Mouse (Mus musculus) macrophage (primary cell): ENCODE measurements at regions not wholly inside any gene's neighbourhood (a gene's known extent, or its start where the extent isn't known, plus 50 kb on each side); places are given as distances from the start of the nearest gene placed in this dataset.

ENCODE experiments used
- H3K27ac ChIP-seq: fragments of 350-480 bp; formaldehyde crosslinking; 2 replicates; pipeline ENCODE4 v1.9.0; 2021
- H3K36me3 ChIP-seq: fragments of 350-480 bp; formaldehyde crosslinking; 2 replicates; pipeline ENCODE4 v1.9.0; 2021; ENCODE audit errors: inconsistent target
- H3K4me3 ChIP-seq: fragments of 350-480 bp; formaldehyde crosslinking; 2 replicates; pipeline ENCODE4 v1.9.0; 2021; ENCODE audit errors: inconsistent target
- H3K79me2 ChIP-seq: fragments of 350-480 bp; formaldehyde crosslinking; 2 replicates; pipeline ENCODE4 v1.9.0; 2021; ENCODE audit errors: inconsistent target
- WGBS: methylation state at CpG from one replicate; pipeline ENCODE4 v1.1.7; 2026; ENCODE audit warnings: inconsistent platforms; ENCODE audit not compliant: missing documents; 5-methylcytosine and 5-hydroxymethylcytosine counted together

DNA sequence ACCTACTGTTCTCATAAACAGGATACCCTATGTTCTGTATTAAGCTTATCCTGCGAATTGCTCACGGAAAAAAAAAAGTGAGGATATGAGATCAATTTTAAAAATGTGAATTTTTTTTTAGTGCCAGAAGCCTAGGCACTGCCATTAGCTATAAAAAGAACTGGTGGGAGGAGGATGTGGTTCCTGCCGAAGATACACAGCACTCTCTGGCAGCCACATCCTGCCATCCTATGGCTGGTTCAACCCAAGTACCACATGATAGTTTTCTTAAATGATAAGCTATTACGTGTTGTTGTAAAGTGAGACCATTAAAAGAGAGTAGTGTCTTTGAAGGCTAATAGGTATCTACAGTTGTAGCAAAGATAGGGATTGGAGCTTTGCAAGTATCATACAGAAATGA lies 58.2 kb upstream of the Ppp3ca start:
- Histone ChIP-seq H3K79me2 (no peaks in the 10 kb centered on the region), H3K4me3 (no peak overlapping the region), H3K36me3 (no peaks in the 10 kb centered on the region), H3K27ac (no peak overlapping the region)
- 43% methylated on average over 4 of the region's 4 CpGs for WGBS

DNA sequence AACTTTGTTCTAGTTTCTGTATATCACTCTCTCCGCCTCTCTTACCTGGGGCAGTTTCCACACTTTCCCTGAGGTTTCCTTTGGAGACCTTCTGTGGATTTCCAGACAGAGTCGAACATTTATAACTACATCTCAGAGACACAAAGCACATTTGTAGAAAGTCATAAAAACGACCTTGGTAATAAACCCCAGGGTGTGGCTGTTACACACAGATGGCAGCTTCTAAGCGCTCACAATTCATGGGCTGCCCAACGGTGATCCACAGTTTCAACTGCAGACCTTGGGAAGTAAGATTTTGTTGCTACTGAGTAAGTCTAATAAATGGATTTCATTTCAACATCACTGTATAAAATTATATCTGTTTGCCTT lies 59.4 kb upstream of the Ppp3ca start:
- Histone ChIP-seq H3K27ac (no peak overlapping the region), H3K4me3 (no peak overlapping the region), H3K79me2 (no peaks in the 10 kb centered on the region), H3K36me3 (no peaks in the 10 kb centered on the region)
- WGBS = 73% methylated on average over 5 of the region's 5 CpGs

DNA sequence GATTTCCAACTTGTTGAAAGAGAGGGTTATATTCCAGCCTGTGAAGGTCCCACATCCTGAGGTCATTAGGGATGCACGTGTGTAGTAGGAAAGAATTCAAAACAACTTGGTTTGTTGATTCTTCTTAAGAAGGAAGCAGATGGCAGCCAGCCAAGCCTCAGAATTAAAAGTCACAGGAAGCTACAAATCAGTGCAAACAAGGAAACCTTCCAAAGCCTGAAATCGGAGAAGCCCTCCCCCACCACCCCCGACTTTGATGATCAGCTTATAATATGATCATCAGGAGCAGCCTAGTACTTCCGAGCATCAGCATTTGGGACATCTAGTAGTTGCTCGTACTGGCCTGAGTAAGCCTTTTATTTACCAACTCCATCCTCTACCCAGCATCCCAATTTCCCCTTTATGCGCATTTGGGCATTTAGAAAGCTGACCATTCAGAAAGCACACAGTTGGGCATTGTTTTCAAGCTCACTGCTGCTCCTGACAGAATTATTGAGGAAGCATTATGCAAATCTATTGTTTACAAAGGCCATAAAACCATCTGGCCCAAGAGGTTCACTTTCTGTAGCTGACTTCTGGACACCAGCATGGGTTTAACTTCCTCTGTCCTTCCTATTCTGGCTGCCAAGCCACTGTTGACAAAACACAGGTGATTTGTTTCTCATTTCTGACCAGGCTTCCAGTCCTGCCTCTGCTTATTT lies 59.9 kb upstream of the Ppp3ca start:
- H3K4me3 ChIP-seq = no peak overlapping the region
- no peaks in the 10 kb centered on the region for H3K79me2 ChIP-seq
- WGBS = 36% methylated on average over 6 of the region's 6 CpGs
- H3K27ac ChIP-seq = no peak overlapping the region
- no peaks in the 10 kb centered on the region for H3K36me3 ChIP-seq

DNA sequence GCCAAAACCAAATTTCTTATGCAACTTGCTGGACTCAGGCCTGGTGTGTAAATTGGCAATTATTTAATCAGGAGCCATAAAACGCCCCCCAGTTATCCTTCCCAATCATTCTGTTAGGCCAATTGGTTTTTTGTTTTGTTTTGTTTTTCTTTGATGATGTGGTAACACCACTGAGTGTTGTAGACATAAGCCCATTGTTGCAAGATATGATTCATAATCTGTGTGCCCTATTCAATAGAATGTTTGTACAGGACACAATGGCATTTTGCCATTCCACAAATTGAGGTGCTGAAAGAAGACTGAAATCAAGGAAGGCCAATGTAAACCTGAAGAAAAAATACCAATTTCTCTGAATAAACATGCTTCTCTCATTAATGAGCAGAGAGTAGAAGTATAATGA lies 68.2 kb upstream of the Ppp3ca start:
- H3K4me3 ChIP-seq = no peak overlapping the region
- H3K79me2 ChIP-seq = no peaks in the 10 kb centered on the region
- no peaks in the 10 kb centered on the region for H3K36me3 ChIP-seq
- 100% methylated on average over 1 of the region's 1 CpGs for WGBS
- no peak overlapping the region for H3K27ac ChIP-seq

DNA sequence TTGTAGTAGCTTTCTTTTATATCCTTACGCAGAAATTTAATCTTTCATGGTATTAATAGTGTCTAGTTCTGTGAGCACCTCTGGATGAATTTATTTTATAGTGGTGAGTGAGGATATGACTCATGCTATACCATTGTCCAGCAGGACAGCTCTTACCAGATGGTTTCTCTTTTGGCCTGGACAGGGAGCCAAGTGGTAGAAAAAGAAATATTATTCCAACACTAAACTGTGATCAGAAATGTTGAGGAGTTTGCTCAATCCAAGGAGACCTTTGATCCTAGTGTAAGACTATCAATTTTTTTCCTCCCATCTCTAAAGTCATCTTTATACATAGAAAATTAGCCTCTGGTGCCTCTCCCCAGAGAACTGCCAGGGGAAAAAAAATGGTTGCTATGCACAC lies 86.0 kb upstream of the Ppp3ca start:
- Histone ChIP-seq H3K36me3 (no peaks in the 10 kb centered on the region), H3K79me2 (no peaks in the 10 kb centered on the region), H3K4me3 (no peak overlapping the region), H3K27ac (no peak overlapping the region)
- 89% methylated on average over 1 of the region's 1 CpGs for WGBS

DNA sequence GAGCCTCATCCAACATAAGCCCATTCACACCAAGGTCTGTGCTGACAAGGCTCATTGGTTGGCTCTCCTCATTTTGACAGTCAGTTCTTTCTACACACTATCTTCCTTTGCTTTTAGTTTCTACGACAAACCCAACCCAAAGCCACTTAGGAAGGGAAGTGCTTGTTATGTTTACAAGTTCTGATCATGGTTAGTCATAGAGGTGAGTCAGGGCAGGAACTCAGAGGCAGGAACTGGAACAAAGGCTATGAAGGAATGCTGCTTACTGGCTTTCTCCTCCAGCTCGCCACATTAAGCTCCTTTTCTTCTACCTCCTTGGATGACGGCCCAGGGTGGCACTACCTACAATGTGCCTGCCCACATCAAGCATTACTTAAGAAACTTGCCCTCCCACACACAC lies 91.9 kb upstream of the Ppp3ca start:
- no peaks in the 10 kb centered on the region for H3K36me3 ChIP-seq
- H3K79me2 ChIP-seq = no peaks in the 10 kb centered on the region
- WGBS = 70% methylated on average over 3 of the region's 3 CpGs

DNA sequence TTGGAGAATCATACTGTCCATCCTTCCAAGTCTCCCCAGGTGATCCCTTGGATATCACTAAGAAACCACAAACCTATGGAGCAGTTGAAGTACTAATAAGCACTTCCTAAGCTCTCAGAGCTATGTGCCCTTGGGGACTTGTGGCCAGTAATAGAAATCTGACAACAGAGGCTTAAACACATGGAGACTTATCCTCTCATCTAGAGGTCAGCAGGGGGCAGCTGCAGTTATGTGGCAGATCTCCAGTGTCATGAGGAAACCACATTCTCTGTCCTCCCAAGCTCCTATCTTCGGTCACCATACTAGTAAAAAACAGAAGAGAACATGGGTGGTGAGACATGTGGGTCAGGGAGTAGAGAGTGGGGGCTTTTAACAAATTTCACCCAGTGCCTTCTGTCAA lies 99.4 kb upstream of the Ppp3ca start:
- H3K79me2 ChIP-seq = no peaks in the 10 kb centered on the region
- 5% methylated on average over 1 of the region's 1 CpGs for WGBS
- H3K4me3 ChIP-seq = no peak overlapping the region
- H3K36me3 ChIP-seq = no peaks in the 10 kb centered on the region
- H3K27ac ChIP-seq = no peak overlapping the region

More for the DNA sequence above, 91.9 kb upstream of the Ppp3ca start:
- Histone ChIP-seq H3K4me3 (no peak overlapping the region), H3K27ac (no peak overlapping the region)

DNA sequence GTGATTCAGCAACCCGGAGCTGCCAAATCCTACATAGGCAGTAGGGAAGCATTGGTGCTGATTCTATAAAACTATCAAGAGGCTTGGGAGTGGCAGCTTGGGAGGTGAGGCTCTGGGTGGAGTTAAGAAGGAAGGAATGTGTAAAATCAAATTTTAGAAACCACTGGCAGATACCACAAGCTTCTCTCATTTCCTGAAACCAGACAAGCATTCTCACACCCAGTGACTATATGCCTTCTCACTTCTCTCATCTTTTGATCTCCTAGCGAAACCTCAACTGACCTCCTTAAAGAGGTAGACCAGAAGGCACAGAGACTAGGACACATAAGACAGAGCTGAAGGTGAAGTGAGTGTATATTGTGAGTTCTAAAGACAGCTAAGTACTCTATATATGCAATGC lies 113.4 kb upstream of the Ppp3ca start:
- H3K79me2 ChIP-seq = no peaks in the 10 kb centered on the region
- no peak overlapping the region for H3K27ac ChIP-seq
- H3K36me3 ChIP-seq = no peaks in the 10 kb centered on the region
- WGBS = 100% methylated on average over 1 of the region's 2 CpGs
- H3K4me3 ChIP-seq = no peak overlapping the region

DNA sequence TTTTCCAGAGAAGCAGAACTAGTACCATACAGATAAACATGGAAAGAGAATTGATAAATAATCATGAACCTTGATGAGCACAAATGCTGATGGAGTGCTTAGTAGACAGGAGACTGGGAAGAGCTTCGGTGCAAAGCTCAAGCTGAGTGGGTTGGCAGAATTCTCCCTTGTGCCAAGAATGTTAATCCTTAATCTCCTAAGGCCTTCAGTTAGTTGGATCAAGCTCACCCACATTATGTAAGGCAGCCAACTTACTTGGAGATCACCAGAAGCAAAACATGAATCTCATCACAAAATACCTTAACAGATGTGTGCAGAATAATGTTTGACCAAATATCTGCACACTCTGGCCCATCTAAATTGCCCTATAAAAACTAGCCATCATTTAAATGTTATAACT lies 120.5 kb upstream of the Ppp3ca start:
- H3K27ac ChIP-seq = no peak overlapping the region
- H3K4me3 ChIP-seq = no peak overlapping the region
- WGBS = 100% methylated on average over 1 of the region's 1 CpGs

DNA sequence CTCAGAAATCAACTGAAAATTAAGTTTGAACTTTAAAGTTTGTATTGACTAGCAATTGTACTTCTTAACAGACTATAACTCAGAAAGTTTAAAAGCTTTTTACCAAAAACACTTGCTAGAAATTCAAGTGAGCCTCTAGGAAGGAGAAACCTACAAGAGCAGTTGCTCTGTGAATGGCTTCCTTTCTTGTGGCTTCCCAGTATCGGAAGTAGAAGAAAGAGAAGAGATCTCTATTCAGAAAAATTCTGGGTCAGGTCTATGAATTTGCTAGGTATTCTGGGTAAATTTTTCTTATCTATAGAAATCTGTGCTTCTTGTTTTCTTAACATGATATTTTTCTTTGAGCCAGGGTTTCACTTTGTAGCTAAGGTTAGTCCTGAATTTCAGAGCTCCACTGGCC lies 138.3 kb upstream of the Ppp3ca start:
- no peak overlapping the region for H3K27ac ChIP-seq
- no peaks in the 10 kb centered on the region for H3K79me2 ChIP-seq
- 80% methylated on average over 1 of the region's 1 CpGs for whole genome bisulfite sequencing
- no peak overlapping the region for H3K4me3 ChIP-seq
- no peaks in the 10 kb centered on the region for H3K36me3 ChIP-seq

More for the DNA sequence above, 120.5 kb upstream of the Ppp3ca start:
- no peaks in the 10 kb centered on the region for H3K79me2 ChIP-seq
- H3K36me3 ChIP-seq = no peaks in the 10 kb centered on the region

DNA sequence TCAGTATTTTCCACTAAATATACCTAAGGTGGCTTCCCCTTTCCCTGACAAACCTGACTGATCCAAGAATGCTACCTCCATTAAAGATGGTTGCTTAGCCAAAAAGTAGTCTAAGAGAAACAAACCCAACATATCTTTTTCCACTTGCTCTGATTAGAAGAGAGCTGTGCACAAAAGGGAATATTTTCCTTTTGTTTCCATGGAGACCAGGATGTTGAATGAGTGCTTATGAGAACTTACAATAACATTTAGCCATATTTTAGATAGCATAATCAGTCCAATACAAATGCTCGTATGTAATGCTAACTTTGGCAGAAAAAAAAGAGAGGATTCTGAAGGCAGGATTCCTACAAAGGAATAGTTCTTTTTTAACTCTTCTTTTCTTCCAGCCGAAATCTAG lies 161.3 kb upstream of the Ppp3ca start:
- WGBS = 100% methylated on average over 2 of the region's 2 CpGs

DNA sequence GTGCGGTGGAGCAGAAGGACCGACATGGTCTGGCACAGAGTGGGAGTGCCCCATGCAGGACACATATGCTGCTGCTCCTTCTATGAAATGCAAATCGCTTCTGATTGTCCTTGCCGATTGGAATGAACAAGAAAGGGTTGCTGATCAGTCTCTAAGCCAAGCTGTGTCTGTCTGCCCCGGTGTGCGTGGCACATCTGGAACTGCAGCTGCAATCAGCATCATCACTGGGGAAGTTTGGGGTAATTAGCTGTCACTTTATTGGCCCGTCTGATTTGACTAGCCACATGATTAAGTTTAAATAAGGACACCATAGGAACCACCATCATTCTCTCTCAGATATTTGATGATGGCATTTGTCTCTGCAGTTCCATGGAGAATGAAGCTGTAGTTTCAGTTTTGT lies 162.9 kb upstream of the Ppp3ca start:
- no peak overlapping the region for H3K4me3 ChIP-seq
- no peaks in the 10 kb centered on the region for H3K79me2 ChIP-seq

More for the DNA sequence above, 161.3 kb upstream of the Ppp3ca start:
- Histone ChIP-seq H3K36me3 (no peaks in the 10 kb centered on the region), H3K79me2 (no peaks in the 10 kb centered on the region), H3K27ac (no peak overlapping the region), H3K4me3 (no peak overlapping the region)

DNA sequence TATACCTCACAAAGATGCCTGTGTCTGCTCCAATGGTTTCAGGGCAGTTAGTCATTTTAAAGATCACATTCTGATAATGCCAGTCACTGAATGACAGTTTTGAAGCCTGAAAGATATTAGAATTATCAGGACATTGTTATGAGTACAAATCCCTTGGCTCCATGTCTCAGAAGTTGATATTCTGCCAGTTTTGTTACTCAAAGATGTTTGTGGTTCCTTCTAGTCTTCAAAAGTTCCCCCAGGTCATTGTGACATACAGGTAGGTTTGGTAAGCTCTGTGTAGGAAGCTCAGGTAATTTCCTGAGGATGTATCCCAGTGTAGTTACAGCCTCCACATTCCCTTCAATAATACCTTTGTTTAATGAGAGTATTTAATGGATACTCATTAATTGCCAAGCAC lies 169.0 kb upstream of the Bank1 start:
- H3K4me3 ChIP-seq = no peak overlapping the region
- H3K79me2 ChIP-seq = no peaks in the 10 kb centered on the region
- no peaks in the 10 kb centered on the region for H3K36me3 ChIP-seq
- no peak overlapping the region for H3K27ac ChIP-seq

More for the DNA sequence above, 162.9 kb upstream of the Ppp3ca start:
- 94% methylated on average over 7 of the region's 7 CpGs for WGBS
- no peaks in the 10 kb centered on the region for H3K36me3 ChIP-seq
- no peak overlapping the region for H3K27ac ChIP-seq

DNA sequence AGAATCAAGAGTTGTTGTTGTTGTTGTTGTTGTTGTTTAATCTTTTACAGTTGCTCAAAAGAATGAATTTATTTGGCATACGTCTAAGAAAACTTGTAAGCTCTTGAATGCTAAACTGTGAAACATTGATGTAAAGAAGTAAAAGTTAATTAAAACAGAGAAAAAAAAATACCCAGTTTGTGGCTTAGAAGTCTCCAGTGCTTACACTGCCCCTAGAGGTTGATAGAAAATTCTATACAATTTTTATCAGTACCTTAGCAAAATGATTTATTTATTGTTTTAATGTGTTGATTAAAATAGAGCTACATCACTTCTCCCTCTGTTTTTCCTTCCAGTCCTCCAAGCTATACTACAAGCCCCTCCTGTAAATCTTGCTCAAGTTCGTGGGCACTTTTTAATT lies 165.8 kb upstream of the Bank1 start:
- 95% methylated on average over 2 of the region's 2 CpGs for WGBS
- Histone ChIP-seq H3K79me2 (no peaks in the 10 kb centered on the region), H3K4me3 (no peak overlapping the region), H3K27ac (no peak overlapping the region), H3K36me3 (no peaks in the 10 kb centered on the region)

DNA sequence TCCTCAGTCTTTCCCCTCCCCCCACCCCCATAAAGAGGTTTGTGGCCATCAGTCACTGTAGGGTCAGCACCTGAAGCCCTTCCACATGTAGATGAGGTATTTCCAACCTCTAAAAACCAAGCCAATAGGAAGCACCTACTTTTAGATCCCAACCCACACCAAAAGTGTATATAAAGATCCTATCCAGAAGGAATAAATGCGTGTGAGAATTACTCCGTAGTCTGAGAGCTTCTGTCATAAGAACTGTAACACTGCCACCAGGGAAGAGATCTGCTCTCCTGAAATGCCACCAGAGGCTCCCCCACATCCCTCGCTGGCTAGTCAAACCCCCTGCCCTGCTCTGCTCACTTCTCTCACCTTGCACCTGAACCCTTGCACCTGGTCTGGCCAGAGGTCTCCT lies 145.8 kb upstream of the Bank1 start:
- Histone ChIP-seq H3K79me2 (no peaks in the 10 kb centered on the region), H3K36me3 (no peaks in the 10 kb centered on the region), H3K4me3 (no peak overlapping the region), H3K27ac (no peak overlapping the region)
- WGBS = 96% methylated on average over 3 of the region's 3 CpGs

DNA sequence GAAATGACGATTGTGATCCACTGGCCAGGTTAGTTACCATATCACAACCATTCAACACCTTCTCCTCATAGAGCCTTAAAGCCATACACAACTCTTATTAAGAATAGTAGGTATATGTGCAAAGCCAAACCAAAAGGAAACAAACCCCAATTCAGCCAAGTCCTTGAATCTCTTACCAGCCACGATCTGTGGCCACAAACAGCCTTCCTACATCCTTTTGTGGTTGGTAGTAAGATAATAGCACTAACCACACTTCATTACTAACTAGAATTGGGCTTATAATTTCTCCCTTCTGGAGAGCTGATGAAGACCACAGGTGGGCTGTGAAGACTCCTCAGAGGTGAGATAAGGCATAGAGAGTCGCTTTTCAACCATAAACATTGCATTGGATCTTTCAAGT lies 136.9 kb upstream of the Bank1 start:
- no peak overlapping the region for H3K4me3 ChIP-seq
- H3K27ac ChIP-seq = no peak overlapping the region
- H3K79me2 ChIP-seq = no peaks in the 10 kb centered on the region
- no peaks in the 10 kb centered on the region for H3K36me3 ChIP-seq
- 60% methylated on average over 3 of the region's 3 CpGs for WGBS
